Mouse (Mus musculus): Measurements from ENCODE around the gene Has3. TPM values are rescaled to one million over a fixed set of nuclear protein-coding genes. Genes with fewer than 3 reads are reported as not detected.
"Not testable (repeated sequence)": the region's sequence is repeated elsewhere in the genome, so short reads cannot be mapped to it uniquely, and the experiment has no call there.

Gene Has3
- total and polyA plus RNA-seq, 2 experiments from 2014 or later: 0.63 to 20.0 TPM

DNA sequence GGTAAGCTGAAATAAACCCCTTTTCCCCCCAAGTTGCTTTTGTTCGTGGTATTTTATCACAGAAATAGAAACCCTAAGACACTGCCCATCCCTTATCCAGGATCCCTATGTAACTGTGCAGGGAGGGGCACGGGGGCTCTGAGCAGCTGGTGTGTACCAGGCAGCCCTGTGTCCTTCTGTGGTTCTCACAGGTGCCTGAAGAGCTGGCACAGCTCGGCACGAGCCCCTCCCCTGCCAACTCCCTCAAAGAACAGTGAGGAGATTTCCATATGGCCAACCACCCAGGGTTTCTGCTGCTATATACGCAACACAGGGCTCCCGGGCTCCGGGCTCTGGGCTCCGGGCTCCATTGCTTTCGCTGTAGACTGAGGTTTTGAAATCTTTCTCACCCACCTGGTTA is 4.7 kb upstream of the Has3 start:
- Histone ChIP-seq H3K9ac (replicated peaks; ENCODE audit: low read length) (no peak overlapping the region), H3K27me3 (ENCODE audit: insufficient read depth, low read length) (no peaks in the 10 kb centered on the region), H3K27ac (no peak overlapping the region), H3K4me1 (ENCODE audit: insufficient read depth, low read length) (no peaks in the 10 kb centered on the region), H3K4me2 (ENCODE audit: low read depth, low read length) (no peak overlapping the region), H3K9me3 (ENCODE audit: low read length) (no peaks in the 10 kb centered on the region), H3K36me3 (ENCODE audit: insufficient read depth, low read length) (no peaks in the 10 kb centered on the region), H3K4me3 (ENCODE audit: low read length) (no peak overlapping the region)
- peak; percentile 49; the same call in 1 of the 2 replicates for ATAC-seq
- 68% methylated on average over 9 of the region's 9 CpGs for WGBS
- no peak for TF ChIP-seq CTCF (IDR thresholded peaks at IDR 0.05; ENCODE audit: low read depth)
- peak; percentile 13 for DNase-seq (ENCODE audit: low spot score)

DNA sequence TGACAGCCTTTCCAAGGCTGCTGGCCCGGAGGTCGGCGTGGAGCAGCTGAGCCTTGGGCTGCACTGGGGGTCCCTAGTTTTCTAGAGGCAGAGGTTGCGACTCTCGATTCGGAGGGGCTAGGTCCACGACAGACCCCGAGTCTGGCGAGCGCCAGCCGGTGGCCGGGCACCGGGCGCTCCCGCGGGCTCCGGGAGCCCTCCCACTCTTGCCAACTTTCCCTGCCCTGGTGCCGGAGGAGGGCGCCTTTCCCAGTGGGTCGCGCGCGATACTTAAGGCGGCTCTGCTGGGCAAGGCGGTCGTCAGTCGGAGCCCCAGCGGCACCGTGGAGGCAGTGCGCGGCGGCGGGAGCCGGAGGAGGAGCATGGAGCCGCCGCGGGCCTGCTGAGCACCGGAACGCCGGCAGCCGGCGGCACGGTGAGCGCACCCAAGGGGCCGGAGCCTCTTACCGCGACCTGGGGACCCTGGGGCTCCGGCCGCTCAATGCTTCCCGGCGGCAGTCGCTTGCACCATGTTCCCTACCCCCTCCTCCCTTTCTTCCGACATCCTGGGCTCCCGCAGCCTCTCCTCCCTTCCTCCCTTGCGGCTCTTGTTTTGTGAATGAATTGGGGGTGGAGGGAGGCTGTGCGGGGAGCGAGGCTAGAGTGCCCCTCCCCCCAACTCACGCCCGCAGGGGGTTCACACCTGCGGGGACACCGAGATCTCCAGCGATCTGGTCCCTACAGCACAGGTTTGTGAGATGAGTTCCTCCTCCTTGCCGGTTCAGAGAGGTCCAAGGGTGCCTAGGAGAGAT is 690 bp downstream of the Has3 start:
- 1% methylated on average over 60 of the region's 63 CpGs for WGBS

DNA sequence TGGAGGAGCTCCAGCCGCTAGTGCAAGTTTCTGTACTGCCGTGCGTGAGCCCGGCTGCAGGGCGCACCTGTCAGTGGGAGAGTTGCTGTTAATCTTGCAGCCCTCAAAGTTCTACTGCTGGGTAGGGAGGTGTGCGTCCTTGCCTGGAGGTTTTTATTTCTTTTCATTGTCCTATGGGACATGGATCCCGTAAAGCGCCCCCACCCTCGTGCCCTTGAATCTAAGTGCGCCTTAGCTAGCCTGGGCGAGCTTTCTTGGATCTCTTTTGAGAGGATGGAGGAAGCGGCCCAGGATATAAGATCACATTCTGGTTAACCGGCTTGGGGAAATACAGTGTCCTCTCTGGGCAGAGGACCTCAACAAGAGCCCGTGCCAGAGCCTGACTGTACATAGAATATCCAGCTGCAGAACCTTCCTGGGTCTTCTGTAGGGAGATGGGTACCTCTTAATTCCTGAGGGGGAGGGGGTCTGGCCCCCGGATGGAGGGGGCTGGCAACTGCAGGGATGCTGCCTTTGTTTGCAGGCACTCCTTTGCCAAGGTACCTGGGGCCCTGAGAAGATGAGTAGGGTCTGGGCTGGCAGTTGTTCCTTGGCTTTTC is 1.4 kb downstream of the Has3 start:
- peak overlapping the region; percentile 64 for H3K9ac ChIP-seq (replicated peaks; ENCODE audit: low read length)
- peak overlapping the region; percentile 66 for H3K27ac ChIP-seq
- no peaks in the 10 kb centered on the region for H3K36me3 ChIP-seq (ENCODE audit: insufficient read depth, low read length)
- TF ChIP-seq CTCF (IDR thresholded peaks at IDR 0.05; ENCODE audit: low read depth): no peak
- peak; percentile 33 for DNase-seq (ENCODE audit: low spot score)
- H3K4me3 ChIP-seq (ENCODE audit: low read length): peak overlapping the region; percentile 69
- peak; percentile 21; the same call in 1 of the 2 replicates for ATAC-seq
- H3K27me3 ChIP-seq (ENCODE audit: insufficient read depth, low read length): no peaks in the 10 kb centered on the region
- WGBS: under 1% methylated on average over 15 of the region's 15 CpGs
- peaks cover 17% of the 10 kb centered on the region for H3K4me1 ChIP-seq (ENCODE audit: insufficient read depth, low read length)
- peak overlapping the region; percentile 99 for H3K4me2 ChIP-seq (ENCODE audit: low read depth, low read length)
- H3K9me3 ChIP-seq (ENCODE audit: low read length): no peaks in the 10 kb centered on the region

More for the DNA sequence above, 690 bp downstream of the Has3 start:
- H3K27me3 ChIP-seq (ENCODE audit: insufficient read depth, low read length): no peaks in the 10 kb centered on the region
- TF ChIP-seq CTCF (IDR thresholded peaks at IDR 0.05; ENCODE audit: low read depth): peak; percentile 52
- H3K9ac ChIP-seq (replicated peaks; ENCODE audit: low read length): peak overlapping the region; percentile 64
- H3K4me3 ChIP-seq (ENCODE audit: low read length): peak overlapping the region; percentile 69
- H3K9me3 ChIP-seq (ENCODE audit: low read length): no peaks in the 10 kb centered on the region
- DNase-seq (ENCODE audit: low spot score) (peak; percentile 77), ATAC-seq (peak; percentile 61)
- H3K27ac ChIP-seq: peak overlapping the region; percentile 66
- H3K4me2 ChIP-seq (ENCODE audit: low read depth, low read length): peak overlapping the region; percentile 99
- peaks cover 17% of the 10 kb centered on the region for H3K4me1 ChIP-seq (ENCODE audit: insufficient read depth, low read length)
- no peaks in the 10 kb centered on the region for H3K36me3 ChIP-seq (ENCODE audit: insufficient read depth, low read length)

DNA sequence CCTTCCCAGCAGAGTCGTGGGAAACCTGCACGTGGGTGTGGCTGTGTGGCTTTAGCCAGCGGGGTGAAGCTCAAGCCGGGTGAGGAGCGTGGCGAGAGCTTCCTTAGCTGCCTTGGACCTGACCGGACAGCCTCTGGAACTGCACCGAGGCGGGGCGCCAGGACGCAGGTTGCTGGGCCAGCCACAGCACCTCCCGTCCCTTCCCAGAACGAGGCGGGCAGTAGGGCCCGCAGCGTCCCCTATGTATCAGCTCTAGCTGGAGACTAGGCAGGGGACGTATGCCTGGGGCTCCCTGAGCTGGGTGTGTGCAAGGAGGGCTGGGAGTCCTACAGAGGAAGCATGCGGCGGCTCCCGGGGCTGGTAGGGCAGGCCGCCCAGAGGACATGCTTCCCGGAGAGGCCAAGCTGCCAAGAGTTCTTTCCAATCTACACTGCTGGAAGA is 1.9 kb downstream of the Has3 start:
- DNase-seq (ENCODE audit: low spot score) (peak; percentile 70), ATAC-seq (peak; percentile 73)
- Histone ChIP-seq H3K9ac (replicated peaks; ENCODE audit: low read length) (peak overlapping the region; percentile 64), H3K4me1 (ENCODE audit: insufficient read depth, low read length) (peaks cover 17% of the 10 kb centered on the region), H3K27ac (peak overlapping the region; percentile 66), H3K27me3 (ENCODE audit: insufficient read depth, low read length) (no peaks in the 10 kb centered on the region), H3K4me2 (ENCODE audit: low read depth, low read length) (peak overlapping the region; percentile 99), H3K36me3 (ENCODE audit: insufficient read depth, low read length) (no peaks in the 10 kb centered on the region), H3K4me3 (ENCODE audit: low read length) (peak overlapping the region; percentile 69), H3K9me3 (ENCODE audit: low read length) (no peaks in the 10 kb centered on the region)
- peak; percentile 59 for TF ChIP-seq CTCF (IDR thresholded peaks at IDR 0.05; ENCODE audit: low read depth)
- WGBS: 0% methylated on average over 22 of the region's 22 CpGs

DNA sequence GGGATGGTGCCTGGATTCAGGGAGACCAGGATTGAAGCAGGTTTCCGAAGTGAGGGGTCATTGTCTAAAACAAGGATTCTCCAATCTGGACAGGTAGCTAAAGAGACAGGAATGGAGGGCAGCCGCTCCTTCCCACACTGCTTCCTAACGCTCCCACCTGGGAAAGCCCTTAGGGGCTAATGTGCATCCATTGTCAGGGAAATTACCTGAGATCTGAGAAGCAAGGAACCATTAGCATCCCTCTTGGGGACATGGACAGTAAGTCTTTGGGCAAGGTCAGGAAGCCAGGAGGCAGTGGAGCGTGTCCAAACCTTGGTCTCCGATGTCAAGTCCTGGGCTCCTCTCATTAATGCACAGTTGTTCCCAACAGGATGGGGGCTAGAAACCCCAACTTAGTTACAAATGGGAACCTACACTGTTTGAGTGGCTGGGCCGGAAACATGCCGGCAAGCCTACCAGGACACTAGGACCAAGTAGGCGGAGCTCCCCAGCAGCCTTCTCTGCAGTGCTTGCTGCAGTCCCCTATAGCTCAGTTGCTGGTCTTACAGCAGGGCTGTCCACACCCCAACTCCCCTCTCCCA is 2.5 kb downstream of the Has3 start:
- peak overlapping the region; percentile 66 for H3K27ac ChIP-seq
- H3K4me1 ChIP-seq (ENCODE audit: insufficient read depth, low read length): peaks cover 17% of the 10 kb centered on the region
- peak; percentile 18 for DNase-seq (ENCODE audit: low spot score)
- no peaks in the 10 kb centered on the region for H3K9me3 ChIP-seq (ENCODE audit: low read length)
- WGBS: 16% methylated on average over 8 of the region's 8 CpGs
- no peak for TF ChIP-seq CTCF (IDR thresholded peaks at IDR 0.05; ENCODE audit: low read depth)
- peak overlapping the region; percentile 99 for H3K4me2 ChIP-seq (ENCODE audit: low read depth, low read length)
- H3K4me3 ChIP-seq (ENCODE audit: low read length): peak overlapping the region; percentile 69
- H3K9ac ChIP-seq (replicated peaks; ENCODE audit: low read length): peak overlapping the region; percentile 64
- H3K36me3 ChIP-seq (ENCODE audit: insufficient read depth, low read length): 0 out of 2 replicates have a peak, but pooled peaks cover 4% of the 10 kb centered on the region
- H3K27me3 ChIP-seq (ENCODE audit: insufficient read depth, low read length): no peaks in the 10 kb centered on the region
- ATAC-seq: no peak

DNA sequence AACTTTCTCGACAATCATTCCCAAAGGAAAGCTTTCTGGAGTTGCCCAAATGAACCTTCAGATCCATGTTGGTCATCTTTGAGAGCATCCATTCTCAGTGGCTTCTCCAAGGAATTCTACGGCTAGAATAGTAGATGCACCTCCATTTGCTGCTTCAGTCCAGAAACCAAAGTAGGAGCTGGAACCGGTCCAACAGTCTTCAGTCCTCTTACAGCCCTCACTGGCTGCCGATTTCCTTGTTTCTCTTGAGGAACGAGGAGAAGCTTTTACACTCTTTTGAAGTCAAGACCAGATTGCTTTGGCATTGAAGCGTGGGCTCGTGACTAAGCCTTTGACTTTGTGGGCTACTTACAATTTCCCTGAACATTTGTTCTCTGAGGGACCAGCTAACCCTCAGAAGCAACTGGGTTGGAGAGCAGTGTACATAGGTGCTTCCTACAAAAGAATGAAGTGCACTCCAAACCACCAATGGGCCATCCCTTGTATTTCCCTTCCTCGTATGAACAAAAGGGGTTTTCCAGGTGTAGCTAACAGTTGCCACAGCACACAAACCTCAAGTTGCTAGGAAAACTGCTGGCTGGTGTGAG is 10.2 kb downstream of the Has3 start:
- no peak overlapping the region for H3K27ac ChIP-seq
- H3K4me1 ChIP-seq (ENCODE audit: insufficient read depth, low read length): no peaks in the 10 kb centered on the region
- no peak overlapping the region for H3K9ac ChIP-seq (replicated peaks; ENCODE audit: low read length)
- H3K9me3 ChIP-seq (ENCODE audit: low read length): no peaks in the 10 kb centered on the region
- H3K27me3 ChIP-seq (ENCODE audit: insufficient read depth, low read length): no peaks in the 10 kb centered on the region
- no peak for TF ChIP-seq CTCF (IDR thresholded peaks at IDR 0.05; ENCODE audit: low read depth)
- no peak overlapping the region for H3K4me3 ChIP-seq (ENCODE audit: low read length)
- DNase-seq (ENCODE audit: low spot score) (peak; percentile 18), ATAC-seq (no peak)
- H3K36me3 ChIP-seq (ENCODE audit: insufficient read depth, low read length): peaks cover 28% of the 10 kb centered on the region
- whole genome bisulfite sequencing: 83% methylated on average over 8 of the region's 8 CpGs
- no peak overlapping the region for H3K4me2 ChIP-seq (ENCODE audit: low read depth, low read length)

DNA sequence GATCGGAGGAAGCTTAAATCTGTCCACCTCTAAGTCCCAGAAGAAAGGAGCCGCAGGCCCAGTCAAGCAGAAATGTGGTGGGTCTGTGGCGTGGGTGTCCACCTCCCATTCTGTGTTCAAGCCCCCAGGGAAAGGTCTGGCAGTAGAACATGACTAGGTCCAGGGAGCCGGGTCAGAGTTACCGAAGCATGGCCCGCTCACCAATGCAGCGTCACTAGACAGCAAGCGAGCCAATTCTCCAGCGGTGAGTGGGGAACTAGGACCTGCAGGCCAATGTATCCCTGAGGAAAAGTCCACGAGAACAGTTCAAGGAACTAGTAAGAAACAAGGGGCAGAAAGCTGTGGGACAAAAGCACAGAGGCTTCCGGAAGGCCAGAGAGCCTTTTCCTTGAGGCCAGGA is 14.1 kb downstream of the Has3 start:
- H3K9ac ChIP-seq (replicated peaks; ENCODE audit: low read length); H3K4me1 ChIP-seq (ENCODE audit: insufficient read depth, low read length); H3K27ac ChIP-seq; DNase-seq (ENCODE audit: low spot score); H3K4me3 ChIP-seq (ENCODE audit: low read length); H3K27me3 ChIP-seq (ENCODE audit: insufficient read depth, low read length); H3K9me3 ChIP-seq (ENCODE audit: low read length); ATAC-seq; H3K4me2 ChIP-seq (ENCODE audit: low read depth, low read length): not testable (repeated sequence)
- H3K36me3 ChIP-seq (ENCODE audit: insufficient read depth, low read length): peaks cover 30% of the 10 kb centered on the region
- WGBS: 92% methylated on average over 11 of the region's 11 CpGs

DNA sequence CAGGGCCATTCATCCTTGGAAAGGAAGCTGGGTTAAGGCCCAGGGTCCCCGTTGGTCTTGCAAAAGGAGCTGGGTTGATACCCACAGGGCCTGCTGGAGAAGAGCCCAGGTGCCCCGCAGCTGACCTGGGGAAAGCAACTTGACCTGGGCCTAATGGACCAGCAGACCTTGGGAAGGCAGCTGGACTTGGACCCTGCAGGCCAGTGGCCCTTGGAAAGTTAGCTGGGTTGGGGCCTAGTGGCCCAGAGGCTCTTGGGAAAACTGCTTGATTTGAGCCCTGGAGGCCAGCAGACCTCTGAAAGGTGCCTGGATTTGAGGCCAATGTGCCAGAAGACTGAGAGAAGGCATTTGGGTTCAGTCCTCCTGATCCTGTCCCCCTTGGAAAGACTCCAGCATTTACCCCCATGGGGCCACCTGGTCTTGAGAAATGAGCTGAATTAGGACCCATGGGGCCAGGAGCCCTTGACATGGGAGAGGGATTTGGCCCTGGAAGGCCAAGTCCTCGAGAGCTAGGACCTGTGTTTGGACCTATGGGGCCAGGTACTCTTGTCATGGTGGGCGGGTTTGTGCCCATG is 14.9 kb downstream of the Has3 start:
- not testable (repeated sequence) for H3K9ac ChIP-seq (replicated peaks; ENCODE audit: low read length); DNase-seq (ENCODE audit: low spot score); H3K27me3 ChIP-seq (ENCODE audit: insufficient read depth, low read length); H3K4me3 ChIP-seq (ENCODE audit: low read length); H3K9me3 ChIP-seq (ENCODE audit: low read length); H3K27ac ChIP-seq; H3K4me1 ChIP-seq (ENCODE audit: insufficient read depth, low read length); H3K4me2 ChIP-seq (ENCODE audit: low read depth, low read length); ATAC-seq
- 87% methylated on average over 4 of the region's 4 CpGs for WGBS
- peaks cover 29% of the 10 kb centered on the region for H3K36me3 ChIP-seq (ENCODE audit: insufficient read depth, low read length)
